Mouse (Mus musculus) thymus, postnatal 36 days (tissue): ENCODE measurements around the gene Rnf43.

Experiments used
- DNase-seq, 2 experiments: peaks; one replicate each; pipeline ENCODE4 v3.0.0; 2022; ENCODE audit warnings: mixed read lengths in 2 of 2

Gene Rnf43

DNA sequence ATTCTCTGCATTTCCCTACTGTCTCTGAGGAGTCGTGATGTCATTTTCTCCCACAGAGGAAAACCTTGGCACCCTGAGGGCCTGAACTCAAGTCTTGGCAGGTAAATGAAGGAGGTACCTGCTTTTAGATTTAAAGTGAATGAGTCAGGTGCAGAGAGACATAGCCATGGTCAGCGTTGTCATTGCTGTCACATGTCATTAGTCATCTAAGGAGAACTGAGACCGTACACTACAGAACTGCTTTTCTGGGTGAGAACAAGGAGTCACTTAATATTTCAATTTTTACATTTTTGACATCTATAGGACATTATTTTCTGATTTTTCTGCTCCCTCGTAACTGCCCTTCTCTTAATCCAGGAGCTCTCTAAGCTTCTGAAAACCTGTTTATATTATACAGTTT lies 16.0 kb downstream of the Rnf43 start:
- no peak for DNase-seq

- peak in 1 of 2 experiments; percentile 7 for DNase-seq
Measured at GRCm38 (mm10) chr11:87678976-87679375, 16.5 kb downstream of the Rnf43 start.

DNA sequence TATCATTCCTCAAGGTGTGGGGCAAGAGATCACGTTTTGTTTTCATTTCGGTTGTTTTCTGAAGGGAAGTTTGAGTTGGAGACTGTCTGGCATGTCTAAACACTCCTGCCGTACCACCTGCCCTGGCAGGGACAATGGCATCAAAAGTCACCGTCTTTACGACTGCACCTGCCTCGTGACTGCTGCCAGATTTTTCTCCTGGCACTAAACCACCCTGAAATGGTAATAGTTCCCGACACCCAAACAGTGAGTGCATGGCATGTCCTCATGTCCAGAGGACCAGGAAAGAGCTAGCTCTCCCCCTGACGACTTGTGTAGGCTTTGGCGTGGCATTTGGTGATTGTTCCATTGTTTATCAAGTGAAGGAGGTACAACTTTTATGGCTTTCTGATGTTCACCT lies 18.3 kb downstream of the Rnf43 start:
- DNase-seq: no peak

- no peak for DNase-seq
Measured at GRCm38 (mm10) chr11:87682096-87682495, 19.6 kb downstream of the Rnf43 start.

DNA sequence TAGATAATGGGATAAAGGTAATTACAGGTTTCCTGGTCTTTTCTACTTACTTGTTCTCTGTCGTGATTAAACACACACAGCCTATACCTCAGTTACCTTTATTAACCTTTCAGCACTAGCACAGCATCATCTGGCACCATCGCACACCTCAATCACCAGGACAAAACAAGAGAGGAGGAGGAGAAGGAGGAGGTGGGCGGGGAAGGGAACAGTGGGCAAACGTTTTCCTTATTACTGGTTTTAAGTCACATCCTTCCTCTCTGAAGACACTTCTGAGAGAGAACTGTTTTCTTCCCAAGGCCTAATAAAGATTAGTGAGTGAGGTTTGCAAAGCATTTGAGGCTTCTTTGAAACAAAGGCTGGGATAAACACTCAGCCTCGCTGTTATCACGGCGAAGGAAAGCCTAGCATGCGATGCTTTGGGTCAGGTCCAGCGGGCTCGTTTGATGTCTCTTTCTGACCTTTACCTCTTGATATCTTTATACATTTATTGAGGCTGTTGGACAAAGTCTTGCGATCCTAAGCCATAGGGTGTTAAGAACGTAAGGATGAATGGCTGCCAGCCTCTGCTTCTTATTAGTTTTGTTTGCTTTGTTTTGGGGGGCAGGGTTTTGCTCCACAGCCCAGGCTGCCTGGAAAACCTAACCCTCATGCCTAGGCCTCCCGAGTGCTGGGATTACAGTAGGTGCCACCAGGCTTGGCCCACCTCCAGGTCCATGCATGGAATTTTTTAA lies 20.5 kb downstream of the Rnf43 start:
- no peak for DNase-seq

DNA sequence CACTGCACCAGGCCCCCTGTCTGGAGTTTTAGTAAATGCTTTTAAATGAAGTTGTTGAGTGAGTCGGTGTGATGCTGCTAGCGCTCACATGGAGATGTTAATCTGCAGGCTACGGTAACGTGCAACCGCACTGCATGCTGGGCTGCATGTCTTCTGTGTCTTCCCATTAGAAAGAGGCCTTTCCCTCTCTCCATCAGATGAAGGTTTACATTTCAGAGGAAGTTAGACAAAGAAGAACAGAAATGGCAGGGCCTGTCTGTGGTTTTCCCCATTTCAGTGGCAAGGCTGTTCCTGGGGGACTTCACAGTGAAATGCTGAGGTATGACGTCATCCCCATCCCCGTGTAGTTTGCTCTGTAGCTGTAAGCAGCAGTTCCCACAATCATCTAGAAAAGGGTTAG lies 23.9 kb downstream of the Rnf43 start:
- DNase-seq: no peak

DNA sequence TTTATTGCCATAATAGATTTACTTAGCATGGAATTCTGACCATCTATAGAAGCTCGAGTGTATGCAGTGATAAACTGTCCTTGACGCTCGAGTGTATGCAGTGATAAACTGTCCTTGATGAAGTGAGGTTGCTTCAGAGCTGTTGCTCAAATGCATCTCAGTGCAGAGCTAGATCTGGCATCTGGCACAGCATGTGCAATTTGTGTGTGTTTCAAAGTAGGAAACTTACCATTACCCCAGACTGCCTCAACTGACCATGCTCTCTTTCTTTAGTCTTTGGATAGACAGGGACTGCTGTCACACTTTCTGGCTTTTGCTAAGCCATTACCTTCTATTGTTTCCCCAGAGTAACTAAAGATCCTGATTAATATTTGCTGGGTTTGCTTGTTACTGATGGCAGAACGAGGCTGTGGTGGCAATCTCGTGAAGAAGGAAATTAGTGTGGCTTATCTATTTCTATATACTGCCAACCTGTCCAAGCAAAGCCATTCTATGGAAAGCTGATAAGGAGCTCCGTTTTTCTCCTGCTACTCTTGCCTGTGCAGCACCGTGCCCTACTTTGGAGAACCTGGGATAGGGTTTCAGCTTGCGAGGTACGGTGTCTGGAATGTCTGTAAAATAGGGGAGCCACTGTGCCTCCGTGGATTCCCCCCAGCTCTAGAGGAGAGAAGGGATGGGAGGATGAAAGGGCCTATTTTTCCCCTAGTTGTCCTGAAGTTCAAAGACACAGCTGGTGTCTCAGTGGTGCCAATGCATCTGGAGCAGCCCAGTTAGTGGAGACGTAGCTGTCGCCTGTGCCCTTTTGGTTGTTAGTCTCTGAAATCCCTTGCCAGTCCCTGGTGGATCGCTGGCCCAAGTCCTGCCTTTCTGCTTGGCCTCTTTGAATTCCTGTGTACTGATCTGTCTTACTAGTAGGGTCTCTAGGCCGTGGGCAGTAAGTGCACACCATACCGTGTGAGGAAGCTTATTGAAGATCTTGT lies 25.0 kb downstream of the Rnf43 start:
- no peak for DNase-seq

- DNase-seq: no peak
Measured at GRCm38 (mm10) chr11:87688478-87689203, 26.1 kb downstream of the Rnf43 start.

- no peak for DNase-seq
Measured at GRCm38 (mm10) chr11:87689402-87689808, 26.9 kb downstream of the Rnf43 start.

DNA sequence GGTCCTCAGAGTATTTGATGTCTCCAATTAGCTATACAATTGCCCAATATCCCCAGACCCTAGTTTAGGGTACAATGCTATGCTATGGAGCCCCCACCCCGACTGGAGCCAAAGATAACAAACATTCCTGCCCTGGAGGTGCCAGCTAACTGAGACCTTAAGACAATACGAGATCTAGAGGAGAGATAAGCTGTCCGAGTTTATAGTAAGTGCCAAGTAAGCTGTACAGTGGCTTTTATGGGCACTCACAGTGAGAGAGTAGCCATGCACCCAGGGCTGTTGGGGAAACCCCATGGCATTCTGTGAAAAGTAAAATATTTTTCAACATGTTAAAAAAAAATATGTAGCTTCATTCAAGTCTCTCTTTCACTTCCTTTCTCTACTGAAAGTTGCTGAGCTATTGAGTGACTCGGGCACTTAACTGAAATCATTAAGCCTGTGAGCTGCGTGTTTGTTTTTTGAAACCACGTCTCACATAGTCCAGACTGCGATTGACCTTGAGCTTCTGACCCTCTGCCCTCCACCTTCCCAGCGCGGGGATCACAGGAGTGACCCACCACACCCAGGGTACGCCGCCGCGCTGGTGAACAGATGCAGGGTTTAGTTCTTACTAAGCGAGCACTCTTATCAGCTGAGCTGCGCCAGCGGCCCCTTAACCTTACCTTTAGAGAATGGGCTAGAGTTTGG lies 27.7 kb downstream of the Rnf43 start:
- no peak for DNase-seq

- DNase-seq: no peak
Measured at GRCm38 (mm10) chr11:87697131-87697682, 34.7 kb downstream of the Rnf43 start.

DNA sequence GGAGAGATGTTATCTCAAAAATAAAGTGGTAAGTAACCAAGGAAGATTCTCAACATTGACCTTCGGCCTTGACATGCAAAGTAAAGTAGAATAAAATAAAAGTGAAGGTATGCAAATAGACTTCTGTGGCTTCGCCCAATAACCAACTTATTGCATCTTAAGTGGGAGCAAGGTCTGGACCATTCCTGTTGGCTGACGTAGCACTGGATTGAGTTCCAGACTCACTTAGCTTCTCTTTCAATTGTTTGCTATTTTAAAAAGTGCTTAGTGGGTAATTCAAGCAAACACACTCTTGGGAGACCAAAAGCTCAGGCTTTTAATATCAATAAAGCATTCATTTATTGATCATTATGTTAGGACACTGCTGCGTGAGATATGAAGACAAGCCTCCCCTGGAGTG lies 35.6 kb downstream of the Rnf43 start:
- DNase-seq: no peak

DNA sequence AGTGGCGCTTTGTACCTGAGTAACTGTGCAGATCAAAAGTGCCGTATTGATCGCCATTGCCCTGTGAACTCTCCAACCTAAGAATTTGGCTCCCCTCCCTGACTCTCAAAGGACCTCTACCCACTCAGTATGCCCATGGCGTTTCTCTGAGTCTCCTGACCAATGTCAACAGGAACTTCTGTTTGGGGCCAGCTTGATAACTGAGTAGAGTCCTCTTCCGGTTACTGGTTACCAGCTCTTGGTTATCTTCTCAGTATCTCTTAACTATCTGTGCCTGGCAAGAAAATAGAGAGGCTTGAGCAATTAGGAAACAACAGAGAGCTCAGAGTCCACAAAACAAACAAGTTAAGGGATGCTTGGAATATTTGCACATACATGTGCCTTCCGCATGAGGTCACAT lies 38.6 kb downstream of the Rnf43 start:
- no peak for DNase-seq

- DNase-seq: no peak
Measured at GRCm38 (mm10) chr11:87701877-87702620, 39.5 kb downstream of the Rnf43 start.

- DNase-seq: no peak
Measured at GRCm38 (mm10) chr11:87703654-87704053, 41.1 kb downstream of the Rnf43 start.

DNA sequence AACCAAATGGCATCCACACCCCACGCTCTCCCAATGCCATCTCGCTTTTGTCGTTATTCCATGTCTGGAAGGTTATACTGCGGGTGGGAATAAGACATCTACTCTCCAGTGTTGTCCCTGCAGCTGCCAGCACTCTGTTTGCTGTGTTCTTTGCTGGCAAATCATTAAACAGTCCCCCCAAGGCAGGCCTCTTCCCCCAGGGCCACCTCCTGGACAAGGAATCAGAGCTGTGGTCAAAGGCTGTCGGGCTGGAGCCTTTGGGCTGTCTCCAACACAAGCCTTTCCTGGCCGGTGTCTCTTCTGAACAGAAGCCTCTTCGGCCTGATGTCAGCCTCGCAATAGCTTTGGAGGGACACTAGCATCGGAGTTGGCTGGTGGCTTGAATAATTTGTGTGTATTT lies 41.8 kb downstream of the Rnf43 start:
- no peak for DNase-seq

DNA sequence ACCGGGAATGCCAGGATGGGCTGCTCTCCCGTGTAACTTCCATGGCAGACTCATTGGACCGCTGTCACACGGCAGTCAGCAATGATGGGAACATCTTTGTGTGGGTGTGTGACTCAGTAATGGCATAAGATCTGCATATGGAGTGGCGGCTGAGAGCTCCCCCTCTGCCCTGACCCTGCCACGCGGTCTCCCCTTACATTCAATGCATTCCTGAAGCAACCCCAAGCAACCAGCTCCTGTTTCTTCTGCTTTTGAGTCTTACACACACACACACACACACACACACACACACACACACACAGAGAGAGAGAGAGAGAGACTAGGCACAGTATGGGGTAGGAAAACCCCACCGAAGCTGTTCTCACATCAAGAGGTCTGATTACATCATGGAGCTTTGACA lies 45.0 kb downstream of the Rnf43 start:
- DNase-seq: no peak

GRCm38 (mm10) chr11:87708979-87709378 lies 46.5 kb downstream of the Rnf43 start:
- no peak for DNase-seq

- no peak for DNase-seq
Measured at GRCm38 (mm10) chr11:87709513-87710261, 47.2 kb downstream of the Rnf43 start.

DNA sequence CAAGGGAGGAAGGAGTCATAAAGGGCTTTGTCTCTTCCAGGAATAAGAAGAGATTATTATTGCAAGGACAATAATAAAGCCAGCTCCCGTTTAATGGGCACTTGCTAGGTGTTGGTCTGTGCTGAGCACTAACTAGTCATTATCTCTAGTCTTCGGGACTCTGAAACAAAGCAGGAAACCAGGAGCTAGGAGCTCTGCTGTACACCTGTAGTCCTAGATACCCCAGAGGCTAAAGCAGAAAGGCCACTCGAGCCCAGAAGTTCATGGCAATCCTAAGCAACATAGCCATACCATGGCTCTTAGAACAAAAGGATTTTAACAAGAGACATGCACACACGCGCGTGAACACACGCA lies 47.7 kb downstream of the Rnf43 start:
- DNase-seq: no peak

DNA sequence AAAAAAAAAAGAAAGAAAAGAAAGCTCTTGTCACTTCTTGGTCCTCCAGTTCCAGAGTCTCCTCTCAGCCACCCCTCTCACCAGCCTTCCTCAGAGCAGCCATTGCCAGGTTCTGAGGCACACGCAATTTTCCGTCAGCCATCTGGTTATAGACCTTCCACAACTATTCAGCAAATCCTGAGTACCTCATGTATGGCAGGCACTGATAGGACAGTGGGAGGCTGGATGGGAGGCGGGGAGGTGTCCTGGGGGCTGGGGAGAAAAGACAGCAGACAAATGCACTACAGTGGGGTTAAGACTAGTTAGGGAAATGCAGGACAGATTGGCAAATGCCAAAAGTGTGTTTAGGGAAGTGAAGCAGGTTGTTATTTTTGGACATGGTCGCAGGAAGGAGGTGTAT lies 49.7 kb downstream of the Rnf43 start:
- no peak for DNase-seq
